8 mouse cellular contexts compared by ENCODE assay signal in the genomic region with DNA sequence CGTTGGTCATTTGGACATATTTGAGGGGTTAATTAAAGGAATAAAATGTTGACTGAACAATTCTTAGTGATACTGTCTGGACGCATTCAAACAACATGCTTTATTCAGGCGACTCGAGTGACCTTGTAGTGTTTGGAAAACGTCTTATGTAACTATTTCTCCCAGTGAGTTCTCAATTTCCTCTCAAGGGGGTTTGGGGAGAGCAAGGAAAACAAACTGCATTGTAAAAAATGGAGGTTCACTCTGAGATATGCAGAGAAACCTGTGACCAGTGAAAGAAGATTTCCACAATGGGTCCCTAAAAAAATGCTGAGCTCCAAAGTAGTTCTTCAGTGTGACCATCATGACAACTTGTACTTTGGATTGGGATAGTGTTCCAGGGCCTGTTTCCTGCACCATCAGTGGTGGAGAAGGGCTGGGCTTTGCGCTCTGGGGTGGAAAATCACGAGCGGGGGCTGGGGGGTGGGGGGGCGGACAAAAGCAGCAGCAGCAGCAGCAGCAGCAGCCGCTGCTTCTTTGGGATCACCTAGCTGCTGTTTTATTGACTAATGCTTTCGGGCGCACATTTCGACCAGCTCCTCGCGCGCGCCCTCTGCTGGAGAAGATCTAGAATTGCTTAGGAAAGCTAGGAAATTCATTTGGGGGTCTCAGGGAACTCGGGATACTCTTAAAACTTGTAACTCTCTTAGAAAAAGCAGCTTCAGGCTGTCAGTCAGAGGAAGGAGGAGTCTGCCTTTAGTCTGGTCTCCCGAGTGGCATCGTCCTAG.
DNase-seq lines count a peak whose midpoint lies in the region; ATAC-seq and TF ChIP-seq lines count a peak whose summit lies in the region.

No protein-coding gene starts in this region.

- ATAC-seq in common myeloid progenitor, adult 5-6 weeks (replicated peaks; ENCODE audit: low read depth, poor library complexity, severe bottlenecking) = peak; percentile 57
- no peak; the same call in 1 of the 2 replicates for ATAC-seq in kidney, embryonic 15.5 days (replicated peaks; ENCODE audit: low FRiP score)
- peak; percentile 38; the same call in 1 of the 2 replicates for ATAC-seq in lung, embryonic 14.5 days (ENCODE audit: insufficient read depth)
- ATAC-seq in neutrophil, adult 5-6 weeks (ENCODE audit: extremely low read depth, insufficient number of reproducible peaks, low FRiP score, poor library complexity, severe bottlenecking) = 0 out of 2 replicates have a peak, but pooled peaks have one; percentile 37

- peak; percentile 70 for DNase-seq in A20 (ENCODE audit: low read depth, low spot score)
- DNase-seq in R1 (ENCODE audit: low read depth, low spot score) = peak; percentile 53
- DNase-seq in heart, adult 8-10 months (ENCODE audit: low spot score) = peak; percentile 19
- DNase-seq in lung, embryonic 14.5 days = peak; percentile 76
- peak; percentile 36 for DNase-seq in urinary bladder, postnatal 14 days (ENCODE audit: low spot score)

- no peaks in the 10 kb centered on the region; the same call in 1 of the 2 replicates for H3K27me3 ChIP-seq in kidney, embryonic 15.5 days
- H3K27me3 ChIP-seq in lung, embryonic 14.5 days (ENCODE audit: insufficient read depth, low read length) = no peaks in the 10 kb centered on the region

- peaks cover 5% of the 10 kb centered on the region; the same call in 1 of the 2 replicates for H3K4me1 ChIP-seq in kidney, embryonic 15.5 days
- H3K4me1 ChIP-seq in lung, embryonic 14.5 days (ENCODE audit: insufficient read depth) = no peaks in the 10 kb centered on the region

- no peaks in the 10 kb centered on the region for H3K36me3 ChIP-seq in kidney, embryonic 15.5 days
- H3K36me3 ChIP-seq in lung, embryonic 14.5 days (ENCODE audit: insufficient read depth) = no peaks in the 10 kb centered on the region

- H3K4me3 ChIP-seq in kidney, embryonic 15.5 days (replicated peaks) = peak overlapping the region; percentile 31
- H3K4me3 ChIP-seq in lung, embryonic 14.5 days (ENCODE audit: low read depth, low read length) = no peak overlapping the region

- TF ChIP-seq CTCF in lung, embryonic 14.5 days (IDR thresholded peaks at IDR 0.05; ENCODE audit: low read depth) = peak; percentile 82

- H3K9me3 ChIP-seq in kidney, embryonic 15.5 days (replicated peaks) = no peaks in the 10 kb centered on the region
- no peaks in the 10 kb centered on the region for H3K9me3 ChIP-seq in lung, embryonic 14.5 days (ENCODE audit: low read depth, low read length)

- no peak overlapping the region for H3K27ac ChIP-seq in kidney, embryonic 15.5 days
- H3K27ac ChIP-seq in lung, embryonic 14.5 days (ENCODE audit: low read depth) = no peak overlapping the region

- H3K9ac ChIP-seq in kidney, embryonic 15.5 days = no peak overlapping the region
- no peak overlapping the region for H3K9ac ChIP-seq in lung, embryonic 14.5 days

- 4% methylated on average over 20 of the region's 20 CpGs for WGBS in kidney, embryonic 15.5 days
- WGBS in lung, embryonic 14.5 days = 4% methylated on average over 20 of the region's 20 CpGs

- H3K4me2 ChIP-seq in kidney, embryonic 15.5 days = peak overlapping the region; percentile 64
- H3K4me2 ChIP-seq in lung, embryonic 14.5 days = peak overlapping the region; percentile 62

Comparison
In these comparisons a context has a peak if more than half of its experiments do, and no peak if none do; other contexts are left out.
1. DNase-seq: peak in every context shown above with its lines; median percentile 76 in lung, embryonic 14.5 days; 70 in A20; 53 in R1; 36 in urinary bladder, postnatal 14 days; 19 in heart, adult 8-10 months.